Mouse (Mus musculus) embryonic facial prominence, embryonic 14.5 days (tissue): Measurements from ENCODE around the gene H2-Aa. TPM values are rescaled to one million over a fixed set of nuclear protein-coding genes. Genes with fewer than 3 reads are reported as not detected.

Experiments used
- ATAC-seq: fragments of 200-750 bp; cut with Nextera tagmentation; 2 replicates; pipeline ENCODE4 v1.8.0; 2017; ENCODE audit warnings: low read depth, moderate number of reproducible peaks, moderate TSS enrichment
- DNase-seq: peaks from one replicate; pipeline ENCODE4 v3.0.0-alpha.2; 2015; ENCODE audit warnings: low spot score
- H3K27ac ChIP-seq: fragments of 300-500 bp; sonication (generic); replicated peaks from 2 replicates; pipeline ENCODE4 v1.5.1; 2014; ENCODE audit warnings: low read depth, mild to moderate bottlenecking, low read length, moderate library complexity
- H3K27me3 ChIP-seq: fragments of 300-500 bp; sonication (generic); replicated peaks from 2 replicates; pipeline ENCODE4 v1.6.1; 2014; ENCODE audit warnings: low read length; ENCODE audit not compliant: control insufficient read depth, insufficient read depth
- H3K36me3 ChIP-seq: fragments of 300-500 bp; sonication (generic); 2 replicates; pipeline ENCODE4 v1.6.1; 2014; ENCODE audit warnings: low read length, mixed read lengths; ENCODE audit not compliant: control insufficient read depth, insufficient read depth
- H3K4me1 ChIP-seq: fragments of 300-500 bp; sonication (generic); 2 replicates; pipeline ENCODE4 v1.6.1; 2014; ENCODE audit warnings: antibody characterized with exemption, low read length; ENCODE audit not compliant: control insufficient read depth, insufficient read depth
- H3K4me2 ChIP-seq: fragments of 300-500 bp; sonication (generic); 2 replicates; pipeline ENCODE4 v1.6.1; 2014; ENCODE audit warnings: low read depth, mild to moderate bottlenecking, low read length, moderate library complexity, mixed read lengths
- H3K4me3 ChIP-seq: fragments of 300-500 bp; sonication (generic); 2 replicates; pipeline ENCODE4 v1.5.1; 2014; ENCODE audit warnings: low read depth, mild to moderate bottlenecking, low read length
- H3K9ac ChIP-seq: fragments of 300-500 bp; sonication (generic); 2 replicates; pipeline ENCODE4 v1.6.1; 2014; ENCODE audit warnings: low read depth, mild to moderate bottlenecking, low read length, moderate library complexity, mixed read lengths
- H3K9me3 ChIP-seq: fragments of 300-500 bp; sonication (generic); 2 replicates; pipeline ENCODE4 v1.6.1; 2016; ENCODE audit warnings: low read length; ENCODE audit not compliant: control insufficient read depth
- whole genome bisulfite sequencing: fragments of 180-500 bp; shearing (Covaris S2); extraction: QIAGEN DNeasy Blood & Tissue Kit; methylation state at CpG from one replicate; pipeline ENCODE4 v1.1.7; 2014; 5-methylcytosine and 5-hydroxymethylcytosine counted together
- polyA plus RNA-seq: library from polyadenylated mRNA; unstranded; fragments of >200 nt; fragmentation: Nextera tagmentation; extraction: Ambion mirVana; gene quantifications from 2 replicates; pipeline ENCODE4 v1.2.1, GENCODE M21; 2014

The H2-Aa gene
- polyA plus RNA-seq, 1 experiment from 2014 or later: 5.7 TPM

DNA sequence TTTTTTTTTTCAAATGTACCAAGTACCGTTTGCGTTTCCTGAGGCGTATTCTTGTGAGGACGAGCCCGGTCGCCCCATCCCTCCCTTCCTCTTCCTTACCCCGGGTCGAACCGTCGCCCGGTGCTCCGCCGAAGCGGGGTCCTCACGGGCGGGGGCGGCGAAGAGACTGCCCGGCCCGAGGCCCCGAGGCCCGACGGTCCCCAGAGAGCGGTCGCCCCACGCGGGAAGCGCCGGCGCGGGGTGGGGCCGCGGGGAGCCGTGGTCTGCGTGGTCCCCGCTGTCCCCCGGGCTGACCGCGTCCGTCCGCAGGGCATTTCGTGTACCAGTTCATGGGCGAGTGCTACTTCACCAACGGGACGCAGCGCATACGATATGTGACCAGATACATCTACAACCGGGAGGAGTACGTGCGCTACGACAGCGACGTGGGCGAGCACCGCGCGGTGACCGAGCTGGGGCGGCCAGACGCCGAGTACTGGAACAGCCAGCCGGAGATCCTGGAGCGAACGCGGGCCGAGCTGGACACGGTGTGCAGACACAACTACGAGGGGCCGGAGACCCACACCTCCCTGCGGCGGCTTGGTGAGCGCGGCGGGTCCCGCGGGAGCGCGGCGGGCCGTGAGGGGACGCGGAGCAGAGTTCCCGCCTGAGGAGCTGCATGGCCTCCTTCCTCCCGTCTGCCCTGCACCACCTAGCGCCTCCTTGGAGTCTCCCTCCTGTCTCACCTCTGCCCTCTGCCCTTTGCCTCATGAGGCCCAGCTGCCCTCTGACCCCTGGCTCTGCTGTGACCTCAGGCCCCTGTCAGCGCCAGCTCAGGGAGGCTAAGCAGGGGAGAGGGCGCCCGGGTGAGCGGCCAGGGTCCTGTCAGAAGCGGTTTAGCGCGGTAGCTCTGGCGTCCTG, 22.9 kb downstream of the H2-Aa start:
- H3K27me3 ChIP-seq: peaks cover 26% of the 10 kb centered on the region
- H3K27ac ChIP-seq: no peak overlapping the region
- H3K4me1 ChIP-seq: peaks cover 10% of the 10 kb centered on the region
- H3K4me2 ChIP-seq: peak overlapping the region; percentile 94
- DNase-seq (peak; percentile 17), ATAC-seq (no peak)
- peak overlapping the region; percentile 62 for H3K9ac ChIP-seq
- no peaks in the 10 kb centered on the region for H3K9me3 ChIP-seq
- H3K36me3 ChIP-seq: no peaks in the 10 kb centered on the region
- WGBS: 1% methylated on average over 80 of the region's 93 CpGs
- peak overlapping the region; percentile 50 for H3K4me3 ChIP-seq

DNA sequence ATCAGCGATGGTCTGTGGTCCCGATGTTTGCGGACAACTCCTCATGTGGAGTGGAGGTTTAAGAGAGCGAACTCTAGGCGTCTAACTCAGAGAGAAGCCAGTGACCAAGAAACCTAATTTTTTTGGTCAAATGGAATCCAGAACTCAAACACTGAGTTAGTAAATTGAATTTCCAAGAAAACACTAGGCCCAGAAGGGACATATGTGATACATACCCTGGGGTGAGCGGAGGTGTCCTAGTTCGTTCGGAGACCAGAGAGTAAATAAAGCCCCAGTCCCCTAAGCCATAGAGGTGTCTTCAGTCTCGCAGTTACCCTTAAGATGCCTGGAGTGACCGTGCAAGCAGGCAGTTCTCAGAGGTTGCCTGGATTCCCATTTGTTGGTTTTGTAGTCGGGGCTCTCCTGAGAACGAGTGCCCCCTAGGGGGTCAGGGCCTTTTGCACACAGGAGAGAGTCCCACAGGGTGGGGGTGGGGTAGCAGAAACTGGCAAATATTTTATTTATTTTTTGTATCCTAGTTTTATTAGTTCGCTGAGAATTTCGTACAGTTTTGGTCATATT, 23.7 kb downstream of the H2-Aa start:
- H3K9me3 ChIP-seq: no peaks in the 10 kb centered on the region
- H3K4me2 ChIP-seq: peak overlapping the region; percentile 94
- DNase-seq (peak; percentile 19), ATAC-seq (no peak)
- H3K36me3 ChIP-seq: no peaks in the 10 kb centered on the region
- peaks cover 26% of the 10 kb centered on the region for H3K27me3 ChIP-seq
- peak overlapping the region; percentile 50 for H3K4me3 ChIP-seq
- peaks cover 10% of the 10 kb centered on the region for H3K4me1 ChIP-seq
- peak overlapping the region; percentile 20; the same call in 1 of the 2 replicates for H3K9ac ChIP-seq
- WGBS: 5% methylated on average over 14 of the region's 14 CpGs
- H3K27ac ChIP-seq: no peak overlapping the region

DNA sequence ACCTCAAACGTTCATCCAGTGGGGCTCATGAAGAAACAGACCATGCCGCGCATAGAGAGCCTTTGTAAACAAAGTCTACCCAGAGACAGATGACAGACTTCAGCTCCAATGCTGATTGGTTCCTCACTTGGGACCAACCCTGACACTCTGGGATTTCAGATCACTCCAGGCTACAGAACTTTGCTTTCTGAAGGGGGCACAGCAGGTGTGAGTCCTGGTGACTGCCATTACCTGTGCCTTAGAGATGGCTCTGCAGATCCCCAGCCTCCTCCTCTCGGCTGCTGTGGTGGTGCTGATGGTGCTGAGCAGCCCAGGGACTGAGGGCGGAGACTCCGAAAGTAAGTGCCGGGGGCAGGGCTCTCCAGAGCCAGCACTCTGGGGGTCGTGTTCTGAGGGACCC, 24.6 kb downstream of the H2-Aa start:
- WGBS: 2% methylated on average over 8 of the region's 8 CpGs
- Histone ChIP-seq H3K27ac (no peak overlapping the region), H3K4me3 (peak overlapping the region; percentile 50), H3K27me3 (peaks cover 26% of the 10 kb centered on the region), H3K36me3 (no peaks in the 10 kb centered on the region), H3K9ac (peak overlapping the region; percentile 46; the same call in 1 of the 2 replicates), H3K9me3 (no peaks in the 10 kb centered on the region), H3K4me1 (peaks cover 10% of the 10 kb centered on the region), H3K4me2 (peak overlapping the region; percentile 94)
- ATAC-seq: peak; percentile 88
- DNase-seq: peak; percentile 88

DNA sequence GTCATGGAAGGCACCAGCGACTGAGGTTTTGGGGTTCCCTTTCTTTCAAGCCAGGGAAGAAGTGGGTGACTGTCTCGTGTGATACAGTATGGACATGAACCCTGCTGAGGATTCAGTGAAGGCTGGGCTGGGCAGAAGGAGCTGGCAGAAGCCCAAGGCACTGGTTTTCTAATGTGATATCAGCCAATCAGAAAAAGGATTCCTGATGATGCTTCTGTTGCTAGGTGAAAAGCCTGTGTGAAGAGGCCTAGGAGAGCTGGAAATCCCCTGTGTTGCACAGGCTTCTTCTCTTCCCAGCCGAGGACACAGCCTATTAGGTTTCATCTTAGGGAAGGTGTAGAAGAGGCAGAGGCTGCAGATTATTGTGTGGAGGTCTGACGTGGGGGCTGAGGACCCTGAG, 26.1 kb downstream of the H2-Aa start:
- Histone ChIP-seq H3K9ac (no peak overlapping the region), H3K27ac (no peak overlapping the region), H3K4me2 (no peak overlapping the region), H3K27me3 (peaks cover 26% of the 10 kb centered on the region), H3K4me3 (no peak overlapping the region), H3K4me1 (peaks cover 10% of the 10 kb centered on the region), H3K9me3 (no peaks in the 10 kb centered on the region), H3K36me3 (no peaks in the 10 kb centered on the region)
- WGBS: 31% methylated on average over 4 of the region's 4 CpGs
- ATAC-seq (peak; percentile 42; the same call in 1 of the 2 replicates), DNase-seq (peak; percentile 80)

DNA sequence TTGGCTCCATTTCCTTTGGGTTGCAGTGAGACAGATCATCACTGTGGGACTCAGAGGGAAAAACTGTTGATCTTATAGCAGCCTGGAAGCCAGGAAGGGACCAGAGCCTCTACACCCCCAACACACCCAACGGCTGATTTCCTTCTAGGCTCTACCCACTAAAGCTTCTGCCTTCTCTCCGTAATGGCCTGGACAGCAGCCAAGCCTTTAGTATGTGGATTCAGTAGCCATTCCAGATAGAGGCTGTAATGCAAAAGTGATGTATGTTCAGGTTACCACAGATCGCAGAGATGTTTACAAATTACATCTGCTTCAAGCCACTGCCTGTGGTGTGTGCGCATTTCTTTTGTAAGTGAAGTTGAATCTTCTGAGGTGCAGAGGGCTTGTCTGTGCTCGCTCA, 27.1 kb downstream of the H2-Aa start:
- Histone ChIP-seq H3K4me3 (no peak overlapping the region), H3K36me3 (no peaks in the 10 kb centered on the region), H3K4me1 (peaks cover 10% of the 10 kb centered on the region), H3K27ac (no peak overlapping the region), H3K9ac (no peak overlapping the region), H3K9me3 (no peaks in the 10 kb centered on the region), H3K4me2 (no peak overlapping the region), H3K27me3 (peaks cover 25% of the 10 kb centered on the region)
- ATAC-seq (peak; percentile 41; the same call in 1 of the 2 replicates), DNase-seq (peak; percentile 81)
- WGBS: 52% methylated on average over 5 of the region's 5 CpGs

DNA sequence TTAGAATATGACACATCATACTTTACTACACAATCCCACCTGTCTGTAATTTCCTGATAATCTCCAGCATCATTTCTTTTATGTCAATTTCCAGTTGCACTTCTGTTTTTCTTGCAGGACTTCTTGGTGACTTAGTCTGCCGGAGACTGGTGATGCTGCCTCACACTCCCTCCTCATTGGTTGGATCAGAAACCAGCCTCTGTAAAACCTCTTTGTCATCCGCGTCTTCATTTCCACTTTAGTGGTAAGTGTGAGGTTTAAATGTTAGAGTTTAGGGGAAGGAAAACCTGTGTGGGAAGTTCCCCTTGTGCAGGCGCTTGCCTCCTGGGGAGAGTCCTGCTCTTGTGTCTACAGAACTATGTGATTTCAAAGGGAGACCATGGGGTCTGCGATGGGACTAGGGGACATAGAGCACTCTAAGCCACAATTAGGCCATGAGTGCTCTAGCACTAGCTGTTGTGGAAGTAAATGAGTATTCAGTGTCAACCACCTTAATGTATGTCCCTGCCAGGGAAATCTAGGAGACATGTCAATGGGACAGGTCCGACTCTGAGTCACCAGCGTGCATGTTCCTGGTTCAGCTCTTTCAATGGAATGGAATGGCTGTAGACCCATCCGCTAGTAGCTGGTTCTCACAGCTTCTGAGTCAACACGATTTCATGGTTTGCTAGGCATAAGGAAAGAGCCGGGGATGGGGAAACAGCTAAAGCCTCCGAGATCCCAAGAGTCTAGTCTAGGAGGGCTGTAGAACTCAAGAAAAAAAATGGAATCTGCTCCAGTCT, 29.8 kb downstream of the H2-Aa start, which contains the start of gene H2-Ab1:
Gene H2-Ab1 (plus strand): TSS at position 96 of the 782 bp plus-strand sequence.
- H3K27me3 ChIP-seq: no peaks in the 10 kb centered on the region; the same call in 1 of the 2 replicates
- 0 out of 2 replicates have a peak, but pooled peaks cover 3% of the 10 kb centered on the region for H3K4me1 ChIP-seq
- H3K4me3 ChIP-seq: no peak within 1 kb of the TSS
- no peak within 1 kb of the TSS for H3K4me2 ChIP-seq
- H3K36me3 ChIP-seq: no peaks in the 10 kb centered on the region
- DNase-seq (peak; percentile 50), ATAC-seq (no peak)
- H3K9ac ChIP-seq: no peak within 1 kb of the TSS
- no peaks in the 10 kb centered on the region for H3K9me3 ChIP-seq
- 71% methylated on average over 11 of the region's 11 CpGs for WGBS
- H3K27ac ChIP-seq: no peak within 1 kb of the TSS

DNA sequence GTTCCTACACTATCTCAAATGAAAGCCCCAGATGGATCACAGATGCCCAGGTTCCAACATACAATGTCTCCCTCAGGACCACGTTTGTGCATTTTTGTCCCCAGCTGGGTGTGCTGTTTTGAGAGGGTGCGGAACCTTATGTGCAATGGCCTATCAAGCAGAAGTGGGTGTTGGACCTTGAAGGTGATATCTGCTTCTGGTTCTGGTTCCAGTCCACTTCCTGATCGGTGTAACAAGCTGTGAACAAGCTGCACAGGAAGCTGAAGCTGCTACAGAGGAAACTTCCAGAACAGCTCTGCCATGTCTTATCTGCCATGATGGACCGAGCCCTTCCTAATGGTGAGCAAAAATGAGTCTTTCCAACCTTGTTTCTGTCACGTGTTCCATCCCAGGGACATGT, 31.1 kb downstream of the H2-Aa start:
- Histone ChIP-seq H3K4me1 (0 out of 2 replicates have a peak, but pooled peaks cover 3% of the 10 kb centered on the region), H3K27me3 (no peaks in the 10 kb centered on the region), H3K9me3 (no peaks in the 10 kb centered on the region), H3K4me2 (no peak overlapping the region), H3K36me3 (no peaks in the 10 kb centered on the region), H3K4me3 (no peak overlapping the region), H3K9ac (no peak overlapping the region), H3K27ac (no peak overlapping the region)
- ATAC-seq (no peak), DNase-seq (no peak)
- WGBS: 75% methylated on average over 5 of the region's 5 CpGs

DNA sequence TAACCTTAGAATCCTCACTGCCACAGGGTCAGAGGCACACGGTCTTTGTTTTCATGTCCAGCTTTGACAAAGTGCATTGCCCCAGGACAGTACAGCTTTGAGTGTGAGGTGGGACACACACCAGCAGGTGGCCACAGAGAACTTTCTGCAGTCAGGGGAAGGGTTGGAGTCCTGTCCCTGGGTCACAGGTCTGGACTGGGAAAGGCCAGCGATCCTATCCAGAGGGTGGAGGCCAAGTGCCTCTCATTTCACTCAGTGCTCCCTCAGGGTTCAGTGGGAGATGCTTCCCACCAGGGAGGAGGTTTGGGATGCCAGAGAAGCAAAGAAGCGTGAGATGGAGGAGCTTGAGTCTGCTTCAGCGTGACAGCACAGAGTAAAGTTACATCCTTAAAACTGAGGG, 36.0 kb downstream of the H2-Aa start:
- WGBS: 45% methylated on average over 4 of the region's 4 CpGs
- H3K4me3 ChIP-seq: no peak overlapping the region
- ATAC-seq: no peak

More for the DNA sequence above, 36.0 kb downstream of the H2-Aa start:
- Histone ChIP-seq H3K27me3 (no peaks in the 10 kb centered on the region), H3K27ac (no peak overlapping the region), H3K9me3 (no peaks in the 10 kb centered on the region), H3K9ac (no peak overlapping the region), H3K36me3 (no peaks in the 10 kb centered on the region), H3K4me1 (no peaks in the 10 kb centered on the region), H3K4me2 (no peak overlapping the region)
- no peak for DNase-seq
